Mouse (Mus musculus) urinary bladder, adult 2 months (tissue): ENCODE data around the gene Tmem256. TPM values are rescaled to one million over a fixed set of nuclear protein-coding genes. Genes with fewer than 3 reads are reported as not detected.
"Not testable (repeated sequence)": the region's sequence is repeated elsewhere in the genome, so short reads cannot be mapped to it uniquely, and the experiment has no call there.

ENCODE experiments used
- DNase-seq: peaks from one replicate; pipeline ENCODE4 v3.0.0; 2022; ENCODE audit warnings: low spot score
- polyA plus RNA-seq: library from polyadenylated mRNA; depleted of rRNA; stranded (reverse); fragments of >200 nt; gene quantifications from 2 replicates; pipeline ENCODE4 v1.2.3, GENCODE M21; 2012

Tmem256 gene
- polyA plus RNA-seq, 1 experiment: 261 TPM

DNA sequence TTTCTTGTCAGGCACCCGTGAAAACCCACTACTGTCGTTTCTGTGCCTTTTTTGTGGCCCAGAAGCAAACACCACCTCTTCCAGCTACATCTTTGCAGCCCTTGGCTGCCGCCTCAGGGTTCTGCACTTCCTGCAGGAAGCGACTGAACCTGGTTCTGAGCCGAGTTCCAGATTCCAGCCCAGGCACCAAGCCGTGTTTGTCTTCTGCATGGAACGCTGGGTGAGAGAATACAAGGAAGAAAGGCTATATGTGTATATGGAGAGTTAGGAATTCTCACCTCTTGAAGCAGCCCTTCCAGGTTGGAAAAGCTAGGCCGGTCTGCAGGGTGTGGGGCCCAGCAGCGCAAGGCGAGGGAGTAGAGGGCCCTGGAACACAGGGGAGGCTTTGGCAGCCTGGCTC lies 16.4 kb downstream of the Tmem256 start:
- no peak for DNase-seq

DNA sequence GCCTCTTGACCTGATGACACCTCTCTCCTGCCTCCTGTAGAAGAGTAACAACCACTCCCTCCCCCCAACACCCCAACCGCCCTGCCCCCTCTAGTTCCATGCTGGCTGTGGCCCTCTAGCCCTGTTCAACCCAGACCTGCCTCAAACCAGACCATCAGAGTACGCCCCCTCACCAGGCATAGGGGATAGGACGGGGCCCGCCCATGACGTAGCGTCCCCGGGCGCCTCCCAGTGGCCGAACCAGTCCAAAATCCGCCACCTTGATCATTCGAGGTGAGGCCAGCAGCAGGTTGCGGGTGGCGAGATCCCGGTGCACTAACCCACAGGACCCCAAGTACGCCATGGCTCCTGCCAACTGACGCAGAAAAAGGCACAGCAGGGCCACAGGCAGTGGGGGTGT lies 17.0 kb downstream of the Tmem256 start:
- no peak for DNase-seq

DNA sequence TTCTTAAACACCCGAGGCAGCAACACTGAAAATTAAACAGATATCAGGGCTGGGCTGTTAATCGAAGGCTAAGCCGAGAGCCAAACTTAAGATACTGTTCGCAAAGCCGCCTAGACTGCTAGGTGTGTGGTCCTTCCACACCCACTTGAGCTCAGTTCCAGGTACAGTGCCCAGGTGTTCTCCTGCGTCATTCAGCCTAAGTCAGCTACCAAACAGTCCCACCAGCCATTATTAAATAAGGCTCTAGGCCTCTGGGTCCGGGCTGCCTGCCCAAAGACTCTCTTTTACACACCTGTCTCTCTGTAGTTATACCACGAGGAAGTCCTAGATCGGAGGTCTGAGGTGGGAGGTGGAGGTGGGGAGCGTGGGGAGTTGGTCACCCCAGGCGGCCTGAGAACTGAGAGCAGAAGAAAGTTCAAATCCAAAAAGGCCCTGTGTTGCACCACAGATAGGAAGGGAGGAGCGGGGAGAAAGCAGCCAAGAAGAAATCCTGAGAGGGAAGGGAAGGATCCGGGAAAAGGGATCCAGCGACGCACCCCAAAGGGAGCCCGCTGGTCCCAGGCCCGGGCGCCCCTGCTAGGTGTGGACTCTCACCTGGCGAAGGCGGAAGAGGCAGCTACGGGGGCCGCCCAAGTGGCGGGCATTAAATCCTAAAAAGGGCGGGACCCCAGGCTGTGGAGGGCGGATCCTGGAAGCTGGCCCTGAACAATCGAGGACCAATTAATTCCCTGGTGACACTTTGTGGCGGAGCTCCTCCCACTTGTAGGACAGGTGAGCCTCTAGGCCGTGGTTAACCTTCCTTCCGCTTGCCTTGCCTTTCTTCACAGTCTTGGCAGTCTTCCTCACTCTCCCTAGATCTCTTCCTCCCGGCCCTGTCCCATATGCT lies 20.0 kb downstream of the Tmem256 start, which contains the start of gene Tnk1:
Gene Tnk1, minus strand, starts transcription at position 618 of the 886 bp plus-strand sequence.
- no peak for DNase-seq

DNA sequence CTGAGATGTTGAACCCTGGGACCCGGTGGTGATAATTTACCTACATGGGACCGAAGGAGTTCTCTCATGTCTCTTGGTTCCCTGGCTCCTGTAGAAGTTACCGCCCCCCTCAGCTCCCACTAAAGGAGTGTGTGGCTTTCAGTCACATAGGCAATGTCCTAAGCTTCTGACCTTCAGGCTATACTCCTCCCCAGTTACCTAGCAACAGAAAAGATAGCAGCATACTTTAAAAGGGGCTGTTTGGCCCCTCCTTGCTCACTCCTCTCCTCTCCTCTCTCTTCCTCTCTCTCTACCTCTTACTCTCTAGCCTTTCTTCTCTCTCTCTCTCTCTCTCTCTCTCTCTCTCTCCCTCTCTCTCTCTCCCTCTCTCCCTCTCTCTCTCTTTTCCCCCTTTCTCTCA lies 25.4 kb downstream of the Tmem256 start:
- not testable (repeated sequence) for DNase-seq

DNA sequence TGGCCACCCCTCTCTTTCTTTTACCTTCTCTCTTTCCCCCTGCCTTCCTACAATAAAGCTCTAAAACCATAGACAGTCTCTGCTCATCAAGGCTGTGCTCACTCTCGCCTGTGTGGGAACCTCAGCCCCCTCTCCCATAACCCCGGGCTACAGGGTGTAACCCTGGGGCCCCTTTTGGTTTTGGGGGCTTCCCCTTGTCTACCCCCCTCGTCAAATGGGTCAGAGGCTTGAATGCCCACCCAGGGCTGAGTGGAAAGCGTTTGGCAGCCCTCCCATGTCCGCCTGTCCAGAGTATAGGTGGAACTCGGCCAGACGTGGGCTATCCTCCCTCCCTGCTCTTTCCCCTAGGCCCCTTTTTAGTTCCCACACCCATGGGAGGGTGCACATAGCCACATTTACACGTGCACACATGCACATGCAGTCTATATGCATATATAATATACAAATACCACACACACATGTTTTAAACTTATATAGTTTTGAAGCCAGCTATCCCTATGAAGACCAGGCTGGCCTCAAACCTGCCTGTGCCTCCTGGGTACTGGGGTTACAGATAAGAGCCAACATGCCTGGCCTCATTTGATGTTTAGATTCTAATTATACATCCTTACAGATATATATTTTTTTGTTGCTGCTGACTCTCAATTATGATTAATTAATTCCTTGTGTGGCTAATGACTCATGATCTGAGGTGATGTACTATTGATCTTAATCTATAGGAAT lies 26.0 kb downstream of the Tmem256 start:
- DNase-seq: no peak

DNA sequence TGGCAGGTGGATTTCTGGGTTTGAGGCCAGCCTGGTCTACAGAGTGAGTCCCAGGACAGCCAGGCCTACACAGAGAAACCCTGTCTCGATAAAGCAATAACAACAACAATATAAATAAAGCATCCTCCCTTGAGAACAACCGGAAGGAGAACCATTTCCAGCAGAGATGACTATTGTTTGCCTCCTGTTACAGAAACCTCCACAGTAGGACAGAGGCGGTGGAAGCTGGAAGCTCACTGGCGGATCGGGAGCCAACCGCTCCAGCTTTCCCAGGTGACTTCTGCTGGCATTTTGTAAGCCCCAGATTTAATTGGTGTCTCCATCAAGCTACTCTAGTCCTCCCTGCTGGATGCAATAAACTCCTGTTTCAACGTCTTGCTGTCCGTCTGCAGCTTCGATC lies 27.2 kb downstream of the Tmem256 start:
- DNase-seq: no peak

DNA sequence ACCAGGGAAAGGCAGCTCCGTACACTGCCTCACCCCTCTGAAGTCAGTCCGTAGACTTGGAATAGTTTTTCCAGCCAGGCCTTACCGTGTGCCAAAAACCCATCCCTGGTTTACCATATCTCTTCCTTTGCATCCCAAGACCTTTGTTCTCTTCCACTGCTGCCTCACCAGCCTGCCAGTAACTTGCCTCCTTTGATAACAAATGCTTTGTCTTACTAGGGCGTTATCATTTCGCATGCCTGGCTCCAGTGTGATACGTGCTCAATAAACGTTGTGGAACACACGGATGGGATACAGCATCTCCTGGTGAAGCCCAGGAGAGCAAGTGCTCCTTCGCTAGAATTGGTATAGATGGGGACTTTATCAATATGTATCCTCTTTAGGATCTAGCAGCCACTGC lies 29.0 kb downstream of the Tmem256 start:
- no peak for DNase-seq

DNA sequence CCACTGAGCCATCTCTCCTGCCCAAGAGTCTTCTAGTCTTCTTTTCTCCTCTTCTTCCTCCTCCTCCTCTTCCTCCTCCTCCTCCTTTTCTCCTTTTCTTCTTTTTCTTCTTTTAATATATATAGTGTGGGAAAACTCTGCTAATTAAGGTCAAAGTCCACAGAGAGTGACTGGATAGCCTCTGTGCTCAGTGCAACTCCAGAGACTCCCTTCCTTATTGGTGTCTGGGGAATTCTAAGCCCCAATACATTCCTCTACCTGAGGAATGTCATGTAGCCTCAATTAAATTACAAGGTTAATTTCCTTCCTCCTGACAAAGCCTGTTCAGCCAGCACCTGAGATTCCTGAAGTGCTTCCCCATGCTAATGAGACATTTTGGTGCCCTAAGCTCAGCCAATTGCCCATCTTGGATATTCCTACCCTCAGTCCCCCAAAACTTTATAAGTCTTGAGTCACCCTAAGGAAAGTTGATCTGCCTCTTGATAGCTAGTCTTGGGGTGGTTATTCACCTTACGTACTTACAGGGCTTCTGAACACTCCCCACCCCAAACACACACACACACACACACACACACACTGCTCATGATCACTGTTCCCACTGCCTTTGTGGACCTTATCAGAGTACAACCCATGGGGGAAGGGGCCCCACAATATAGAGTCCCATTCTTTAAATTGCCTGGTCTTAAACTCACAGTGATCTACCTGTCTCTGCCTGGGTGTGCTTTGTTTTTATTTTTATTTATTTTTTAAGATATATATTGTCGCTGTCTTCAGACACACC lies 32.2 kb downstream of the Tmem256 start:
- no peak for DNase-seq

DNA sequence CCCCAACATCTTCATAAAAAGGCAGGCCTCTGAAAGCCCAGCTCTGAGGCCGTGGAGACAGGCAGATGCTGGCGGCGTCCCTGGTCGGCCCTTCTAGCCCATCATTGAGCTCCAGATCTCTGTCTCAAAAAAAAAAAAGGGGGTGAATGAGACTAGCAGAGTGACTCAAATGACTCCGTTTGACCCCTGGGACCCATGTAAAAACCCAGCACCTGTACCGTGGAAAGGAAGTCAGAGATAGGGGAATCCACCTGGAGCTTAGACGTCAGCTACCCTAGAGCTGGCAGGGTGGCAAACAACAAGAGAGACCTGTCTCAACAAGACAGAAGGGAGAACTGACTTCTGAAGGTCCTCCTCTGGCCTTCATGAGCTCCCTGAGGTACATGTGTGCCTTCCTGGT lies 33.5 kb downstream of the Tmem256 start:
- DNase-seq: no peak

DNA sequence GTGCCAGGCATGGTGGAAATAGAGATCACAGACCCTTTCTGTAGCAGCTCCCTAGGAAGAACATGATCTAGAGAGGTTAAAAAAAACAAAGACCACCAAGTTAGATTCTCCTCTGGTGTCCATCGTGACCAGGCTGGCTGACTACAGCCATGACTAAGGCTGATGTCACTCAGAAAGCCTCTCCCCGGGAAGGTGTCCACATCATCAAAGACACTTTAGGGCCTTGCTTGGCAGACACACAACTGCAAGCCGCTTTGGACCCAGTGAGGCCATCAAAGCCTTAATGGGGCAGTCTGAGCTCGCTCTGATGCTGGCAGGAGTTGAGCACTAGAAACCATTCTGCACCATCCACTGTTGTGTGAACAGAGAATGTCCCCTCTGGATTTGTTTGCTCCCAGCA lies 34.1 kb downstream of the Tmem256 start:
- DNase-seq: no peak

DNA sequence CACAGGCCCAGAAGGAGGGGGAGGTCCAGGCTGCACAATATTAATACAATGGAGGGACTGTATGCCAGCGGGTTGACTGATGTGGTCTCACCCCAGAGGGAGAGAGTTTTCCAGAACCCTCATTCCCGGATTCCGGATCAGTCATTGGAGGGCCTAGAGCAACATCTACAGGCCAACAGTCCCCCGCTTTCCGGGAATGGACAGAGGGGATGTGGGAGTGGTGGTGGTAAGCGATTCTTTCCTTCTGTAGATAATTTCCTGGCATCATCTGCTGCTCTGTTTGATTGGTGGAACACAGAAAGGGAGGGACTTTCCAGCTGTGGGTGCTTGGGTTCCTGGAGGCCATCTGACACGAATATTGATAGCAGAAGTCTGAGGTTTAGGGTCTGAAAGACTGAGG lies 37.9 kb downstream of the Tmem256 start:
- no peak for DNase-seq

DNA sequence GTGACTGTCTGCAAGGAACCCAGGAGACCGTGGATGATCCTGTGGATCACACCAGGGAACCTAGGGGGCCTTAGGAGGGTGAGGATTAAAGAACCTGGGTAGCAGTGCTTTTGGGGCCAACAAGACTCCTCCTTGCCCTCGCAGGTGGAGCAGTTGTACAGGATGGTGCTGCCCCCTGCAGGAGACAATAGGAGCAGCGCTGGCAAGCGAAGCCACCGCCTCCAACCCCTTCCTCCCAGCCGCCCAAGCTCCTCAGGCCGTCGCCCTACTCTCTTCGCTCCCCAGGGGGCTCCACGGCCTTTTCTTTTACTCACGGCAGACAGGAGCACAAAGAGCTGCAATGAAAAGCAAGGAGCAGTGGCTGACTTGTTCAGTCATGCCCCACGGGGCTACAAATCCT lies 38.6 kb downstream of the Tmem256 start:
- peak; percentile 75 for DNase-seq

DNA sequence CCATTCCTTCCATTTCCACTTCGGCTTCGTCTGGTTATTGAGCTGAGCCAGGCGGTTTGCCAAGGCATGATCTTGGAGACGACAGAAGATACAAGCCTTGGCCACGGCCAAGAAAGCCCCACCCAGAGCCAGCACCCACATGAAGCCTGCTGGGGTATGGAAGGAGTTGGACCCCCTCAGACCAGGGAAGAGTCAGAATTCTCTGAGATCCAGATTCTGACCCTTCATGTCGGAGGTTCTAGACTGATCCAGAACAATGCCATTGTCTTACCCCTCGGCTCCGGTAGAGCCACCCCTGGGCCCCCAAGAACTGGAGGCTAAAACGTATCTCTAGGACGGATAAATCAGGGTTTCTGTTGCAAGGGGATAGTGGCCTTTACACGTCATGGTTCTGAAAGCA lies 39.6 kb downstream of the Tmem256 start, which contains the start of gene Tmem95:
Gene Tmem95, minus strand, starts transcription at position 141 of the 400 bp plus-strand sequence.
- no peak for DNase-seq

DNA sequence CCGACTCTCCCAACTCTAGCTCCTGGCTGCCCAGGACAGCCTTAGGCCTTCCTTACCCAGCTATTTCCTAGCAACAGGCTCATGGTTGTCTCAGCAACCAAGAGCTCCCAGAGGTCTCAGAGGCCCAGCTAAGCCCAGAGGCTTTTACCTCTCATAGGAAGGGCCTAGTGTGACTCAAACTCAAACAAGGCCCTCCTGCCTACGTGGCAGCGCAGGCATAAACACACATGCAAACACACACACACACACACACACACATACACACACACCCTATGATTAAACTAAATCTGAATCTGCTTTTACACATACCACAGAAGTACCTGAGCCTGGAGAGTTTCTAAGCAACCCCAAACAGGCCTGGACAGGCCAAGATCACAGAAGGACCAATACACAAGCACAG lies 40.1 kb downstream of the Tmem256 start:
- no peak for DNase-seq

DNA sequence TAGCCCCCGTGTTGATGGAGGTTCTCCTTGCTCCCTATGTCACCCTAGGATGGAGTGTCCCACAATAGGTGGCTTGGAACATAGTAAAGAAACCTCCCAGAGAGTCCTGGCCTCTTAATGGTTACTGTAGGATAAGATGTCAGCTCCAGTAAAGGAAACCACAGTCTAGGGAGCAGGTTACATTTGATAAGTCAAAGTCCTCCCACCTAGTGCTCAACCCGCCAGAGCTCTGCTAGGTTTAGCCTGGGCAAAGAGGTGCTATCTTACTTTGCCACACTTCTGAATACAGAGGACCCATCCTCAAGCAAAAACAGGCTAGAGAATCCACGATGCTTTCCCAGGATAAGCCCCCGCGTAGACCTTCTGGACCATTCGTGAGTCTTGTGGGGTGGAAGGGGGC lies 40.6 kb downstream of the Tmem256 start:
- DNase-seq: no peak

DNA sequence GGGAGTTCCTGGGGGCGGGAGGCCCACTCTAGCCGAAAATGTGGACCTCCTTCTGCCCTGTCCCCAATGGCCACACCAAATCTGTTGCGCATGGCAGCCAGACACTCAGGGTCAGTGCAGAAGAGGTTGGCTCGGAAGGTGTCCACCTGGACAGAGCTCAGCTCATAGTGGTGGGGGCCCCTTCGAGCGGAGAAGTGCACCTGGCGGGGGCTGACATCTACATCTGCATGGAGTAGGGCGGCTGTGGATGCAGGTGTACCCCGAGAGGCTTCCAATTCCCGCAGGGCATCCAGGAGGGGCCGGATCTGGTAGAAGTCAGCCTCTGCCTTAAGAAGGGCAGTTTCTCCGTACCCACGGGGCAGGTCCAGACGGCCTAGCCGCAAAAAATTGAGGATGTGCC lies 41.4 kb downstream of the Tmem256 start:
- no peak for DNase-seq

DNA sequence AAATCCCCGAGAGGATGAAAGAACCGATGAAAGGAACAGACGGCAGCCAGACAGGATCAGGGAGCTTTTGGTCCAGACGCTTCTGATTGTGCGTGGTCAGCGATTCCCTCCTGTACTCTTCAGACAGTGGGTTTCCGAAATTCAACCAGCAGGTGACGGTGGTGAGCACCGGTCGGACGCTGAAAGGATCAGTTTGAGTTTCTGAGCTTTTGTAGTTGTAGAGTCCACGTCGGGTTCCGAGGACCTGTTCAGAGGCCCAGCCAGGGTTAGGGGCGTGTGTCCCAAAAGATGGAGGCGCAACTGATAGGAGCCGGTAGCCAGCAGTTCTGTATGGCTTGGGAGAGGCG lies 42.2 kb downstream of the Tmem256 start:
- no peak for DNase-seq

DNA sequence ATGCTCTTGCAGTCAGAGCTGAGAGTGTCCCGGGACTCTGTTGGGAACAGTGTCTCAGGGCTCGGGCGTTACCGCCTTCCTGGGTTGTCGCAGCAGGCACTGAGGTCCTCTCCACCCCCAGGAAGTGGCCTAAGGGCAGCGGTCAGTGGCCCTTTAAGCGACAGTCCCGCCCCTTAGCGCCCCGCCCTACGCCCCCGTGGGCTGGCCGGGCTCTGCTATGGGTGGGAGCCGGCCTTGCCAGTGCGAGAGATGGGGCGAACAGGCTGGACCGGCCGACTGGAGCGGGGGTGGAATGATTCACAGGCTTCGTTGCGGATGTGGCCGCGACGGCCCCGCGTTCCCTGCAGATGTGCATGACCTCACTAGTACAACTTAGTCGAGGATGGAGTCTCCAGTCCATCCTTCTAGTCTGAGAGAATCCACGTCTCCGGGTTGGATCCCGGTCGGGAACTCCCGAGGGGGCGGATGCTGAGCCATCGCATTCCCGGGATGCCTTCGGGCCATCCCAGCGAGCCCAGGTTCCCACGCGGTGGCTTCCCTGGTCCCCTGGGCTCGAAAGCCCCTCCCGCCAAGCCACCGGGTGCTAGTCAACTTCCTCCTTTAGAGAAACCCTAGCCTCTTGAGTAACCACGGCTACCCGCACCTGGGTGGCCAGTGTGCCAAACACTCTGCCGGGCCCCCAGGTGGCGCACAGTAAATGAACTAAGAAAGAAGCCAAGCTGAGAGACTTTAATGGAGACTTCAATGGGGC lies 42.7 kb downstream of the Tmem256 start, which contains the start of gene Kctd11:
Gene Kctd11, minus strand, starts transcription at position 554 of the 751 bp plus-strand sequence.
- peak; percentile 92 for DNase-seq

DNA sequence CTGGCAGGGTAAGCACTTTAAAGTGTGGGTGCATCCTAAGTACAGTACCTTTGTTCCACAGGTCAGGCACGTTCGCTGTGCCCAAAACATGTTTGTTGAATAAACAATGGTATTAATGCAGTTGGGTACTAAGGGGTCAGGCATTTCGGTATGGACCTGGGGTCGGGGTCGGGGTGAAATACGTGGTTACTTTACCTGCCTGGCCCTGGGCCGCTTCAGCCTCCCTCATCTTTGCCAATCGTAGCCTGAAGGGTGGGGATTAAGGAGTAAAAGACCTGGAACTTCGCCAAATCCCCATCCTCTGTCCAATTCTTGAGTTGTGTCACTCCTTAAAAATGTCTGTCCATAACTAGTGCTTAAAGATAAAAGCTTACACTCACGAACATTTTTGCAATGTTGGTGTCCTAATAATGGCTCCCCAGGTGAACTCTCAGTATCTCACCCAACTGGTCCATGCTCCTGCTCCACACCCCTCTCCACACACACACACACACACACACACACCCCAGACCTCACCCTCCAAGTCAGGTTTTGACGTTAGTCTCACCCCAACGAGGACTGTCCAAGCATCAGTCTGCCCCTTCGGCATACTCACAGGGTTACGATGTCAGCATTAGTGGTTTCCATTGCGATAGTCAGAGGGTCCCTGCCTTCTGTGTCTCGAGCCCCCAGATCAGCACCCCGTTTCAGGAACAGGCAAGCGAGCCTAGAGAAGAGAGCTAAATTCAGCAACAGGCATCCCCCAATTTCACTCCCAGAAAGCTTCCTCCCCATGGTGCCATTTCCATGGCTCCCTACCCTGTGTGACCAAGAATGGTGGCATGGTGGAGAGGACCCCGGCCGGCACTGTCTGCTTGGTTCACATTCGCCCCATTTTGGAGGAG lies 43.7 kb downstream of the Tmem256 start:
- DNase-seq: no peak

DNA sequence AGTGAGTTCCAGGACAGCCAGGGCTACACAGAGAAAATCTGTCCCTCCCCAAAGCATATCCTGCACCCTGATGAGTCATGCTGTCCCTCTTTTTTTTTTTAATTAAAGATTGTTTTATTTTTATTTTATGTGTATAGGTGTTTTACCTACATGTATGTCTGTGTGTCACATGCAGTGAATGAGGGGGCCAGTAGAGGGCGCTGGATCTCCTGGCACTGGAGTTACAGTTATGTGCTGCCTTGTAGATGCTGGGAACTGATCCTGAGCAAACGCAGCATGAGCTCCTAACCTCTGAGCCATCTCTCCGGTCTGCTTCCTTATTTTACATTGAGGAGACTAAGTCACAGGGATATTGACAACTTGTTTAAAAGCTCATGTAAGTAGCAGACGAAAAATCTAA lies 44.8 kb downstream of the Tmem256 start:
- no peak for DNase-seq
